Mouse (Mus musculus) brown adipose tissue, adult 24 weeks (tissue): ENCODE data around the gene Arl15. TPM values are rescaled to one million over a fixed set of nuclear protein-coding genes. Genes with fewer than 3 reads are reported as not detected.
A peak's percentile ranks its signal among the peaks of the same experiment; 100 is the strongest.
"Not testable (repeated sequence)": the region's sequence is repeated elsewhere in the genome, so short reads cannot be mapped to it uniquely, and the experiment has no call there.

Experiments
- H3K27ac ChIP-seq: fragments of 200-500 bp; replicated peaks from 2 replicates; pipeline ENCODE4 v1.5.1; 2012; ENCODE audit warnings: low read depth, mild to moderate bottlenecking, low read length
- H3K4me1 ChIP-seq: fragments of 200-500 bp; 2 replicates; pipeline ENCODE4 v1.6.1; 2012; ENCODE audit warnings: low read length, mixed read lengths; ENCODE audit not compliant: control insufficient read depth, insufficient read depth, insufficient read length
- H3K4me3 ChIP-seq: fragments of 200-500 bp; 2 replicates; pipeline ENCODE4 v1.5.1; 2012; ENCODE audit warnings: low read depth, mild to moderate bottlenecking, low read length, moderate library complexity; ENCODE audit not compliant: insufficient read depth
- polyA plus RNA-seq: library from polyadenylated mRNA; stranded (reverse); fragments of >200 nt; gene quantifications from 2 replicates; pipeline ENCODE4 v1.2.4, GENCODE M21; 2012; ENCODE audit not compliant: missing spikeins, insufficient read depth, insufficient read length

Arl15 gene
- polyA plus RNA-seq, 1 experiment, result 9.0 TPM

DNA sequence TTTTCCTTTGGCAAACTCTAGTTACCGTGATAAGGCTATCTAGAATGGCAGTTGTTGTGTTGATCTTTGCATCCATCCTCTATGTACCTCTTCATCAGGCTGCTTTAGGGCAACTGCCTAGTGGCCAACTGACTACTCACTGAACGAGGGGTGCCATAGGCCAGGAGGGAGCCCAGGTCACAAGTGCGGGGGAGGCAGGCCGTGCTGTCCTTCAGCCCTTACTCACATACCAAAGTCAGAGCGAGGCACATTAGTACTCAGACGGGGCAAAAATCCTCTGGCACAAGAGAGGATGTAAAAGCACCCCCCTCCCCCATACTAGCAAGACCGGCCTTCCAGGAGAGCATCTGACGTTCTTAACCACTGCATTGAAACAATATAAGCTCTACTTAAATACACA, 7.2 kb upstream of the Arl15 start:
- H3K4me3 ChIP-seq, result no peak overlapping the region
- H3K27ac ChIP-seq, result no peak overlapping the region
- H3K4me1 ChIP-seq, result no peaks in the 10 kb centered on the region

GRCm38 (mm10) chr13:113790016-113790415, 4.3 kb upstream of the Arl15 start:
- not testable (repeated sequence) for H3K4me3 ChIP-seq, H3K4me1 ChIP-seq, H3K27ac ChIP-seq

DNA sequence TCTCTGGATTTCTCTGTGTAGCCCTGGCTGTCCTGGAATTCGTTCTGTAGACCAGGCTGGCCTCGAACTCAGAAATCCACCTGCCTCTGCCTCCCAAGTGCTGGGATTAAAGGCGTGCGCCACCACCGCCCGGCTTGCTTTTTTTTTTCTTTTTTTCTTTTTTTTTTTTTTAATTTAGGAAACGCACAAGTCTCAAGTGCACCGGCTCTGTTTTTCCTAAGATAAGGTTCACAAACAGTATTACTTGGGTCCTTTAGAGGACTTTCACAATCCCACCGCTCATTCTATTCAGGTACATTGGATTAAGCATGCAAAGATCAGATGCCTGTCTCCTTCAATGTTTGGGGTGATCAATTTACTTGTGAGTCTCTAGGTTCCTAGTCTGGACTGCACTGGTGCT, 668 bp upstream of the Arl15 start:
- Histone ChIP-seq H3K4me3 (peak overlapping the region; percentile 85), H3K4me1 (peaks cover 3% of the 10 kb centered on the region; the same call in 1 of the 2 replicates), H3K27ac (peak overlapping the region; percentile 85)

- H3K27ac ChIP-seq, result peak overlapping the region; percentile 61
Measured at GRCm38 (mm10) chr13:113794705-113795655, 675 bp downstream of the Arl15 start.

DNA sequence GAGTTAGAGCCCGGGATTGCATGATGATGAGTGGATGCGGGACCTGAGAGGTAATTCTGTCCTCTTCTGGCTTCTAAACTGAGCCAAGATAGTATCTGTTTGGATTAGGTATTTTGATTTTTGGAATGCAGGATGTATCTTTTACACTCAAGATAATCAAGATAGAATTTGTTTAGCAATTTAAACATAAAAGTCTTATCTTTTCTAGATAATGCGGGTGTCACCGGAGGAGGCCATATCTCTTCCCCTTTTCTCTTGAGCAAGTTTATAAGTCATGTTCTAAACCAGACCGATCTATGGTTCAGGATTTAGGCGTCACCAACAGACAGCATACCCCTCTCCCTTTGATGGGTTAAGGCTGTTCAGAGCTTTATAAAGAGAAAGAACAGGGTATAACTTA, 3.1 kb downstream of the Arl15 start:
- peaks cover 12% of the 10 kb centered on the region; the same call in 1 of the 2 replicates for H3K4me1 ChIP-seq
- no peak overlapping the region for H3K27ac ChIP-seq
- no peak overlapping the region for H3K4me3 ChIP-seq

More at GRCm38 (mm10) chr13:113794705-113795655, 675 bp downstream of the Arl15 start:
- peak overlapping the region; percentile 77 for H3K4me3 ChIP-seq
- H3K4me1 ChIP-seq, result peaks cover 5% of the 10 kb centered on the region; the same call in 1 of the 2 replicates

DNA sequence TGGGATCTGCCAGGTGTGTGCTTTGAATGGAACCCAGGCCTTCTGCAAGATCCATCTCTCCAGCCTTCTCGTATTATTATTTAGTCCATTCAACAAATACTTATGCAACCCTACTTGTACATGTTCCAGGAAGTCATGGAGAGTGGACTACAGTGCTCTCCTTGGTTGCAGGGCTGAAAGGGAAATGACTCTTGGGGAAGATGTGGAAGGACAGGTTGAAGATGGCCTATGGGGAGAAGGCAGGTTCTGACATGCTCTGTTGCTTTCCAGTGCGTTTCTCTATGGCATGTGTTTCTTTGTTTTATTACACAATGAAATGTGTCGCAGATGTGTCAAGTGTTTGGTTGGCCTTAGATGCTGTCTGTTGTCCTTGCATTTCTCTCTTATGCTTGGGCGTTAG, 5.1 kb downstream of the Arl15 start:
- no peak overlapping the region for H3K27ac ChIP-seq
- no peak overlapping the region for H3K4me3 ChIP-seq
- H3K4me1 ChIP-seq, result peaks cover 12% of the 10 kb centered on the region; the same call in 1 of the 2 replicates

- H3K27ac ChIP-seq, result no peak overlapping the region
- H3K4me1 ChIP-seq, result peaks cover 12% of the 10 kb centered on the region; the same call in 1 of the 2 replicates
- H3K4me3 ChIP-seq, result no peak overlapping the region
Measured at GRCm38 (mm10) chr13:113800246-113800645, 5.9 kb downstream of the Arl15 start.

DNA sequence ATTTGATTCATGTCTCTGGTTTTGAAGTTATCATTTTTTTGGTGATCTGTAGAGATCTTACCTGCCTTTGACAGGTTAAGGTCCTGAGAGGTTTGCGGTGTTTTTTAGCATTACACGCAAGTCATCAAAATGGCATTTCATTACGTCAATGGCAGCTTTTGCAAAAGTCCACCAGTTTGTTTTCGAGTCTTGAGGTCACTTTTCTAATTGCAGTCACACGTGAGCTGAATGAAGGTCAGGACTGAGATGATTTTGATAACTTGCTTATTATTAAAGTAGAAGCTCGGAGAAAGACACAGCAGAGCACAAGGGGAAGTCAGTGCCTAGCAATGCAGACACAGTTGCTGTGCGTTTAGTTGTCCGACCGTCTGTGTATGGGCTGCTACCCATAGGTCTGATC, 8.3 kb downstream of the Arl15 start:
- Histone ChIP-seq H3K4me3 (no peak overlapping the region), H3K27ac (no peak overlapping the region), H3K4me1 (peaks cover 9% of the 10 kb centered on the region)

DNA sequence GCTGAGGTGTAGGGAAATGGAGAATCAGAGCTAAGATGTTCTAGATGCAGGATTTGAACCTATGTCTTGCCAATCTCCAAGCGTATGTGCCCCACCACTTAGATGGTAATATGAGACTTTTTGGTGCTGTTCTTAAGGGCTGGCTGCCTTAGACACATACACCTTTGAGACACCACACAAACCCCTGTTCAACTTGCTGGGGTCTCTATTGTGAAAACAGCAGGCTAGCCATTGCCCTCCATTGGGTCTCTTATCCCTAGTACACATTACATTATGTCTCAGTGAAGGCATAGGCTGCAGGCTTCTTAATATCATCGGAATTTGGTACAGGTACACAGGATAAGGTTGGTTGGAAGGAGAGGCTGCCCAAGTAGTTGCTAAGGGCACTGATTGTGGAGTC, 16.8 kb downstream of the Arl15 start:
- Histone ChIP-seq H3K4me3 (no peak overlapping the region), H3K4me1 (peaks cover 16% of the 10 kb centered on the region), H3K27ac (0 out of 2 replicates have a peak overlapping the region, but pooled peaks have one; percentile 1)

DNA sequence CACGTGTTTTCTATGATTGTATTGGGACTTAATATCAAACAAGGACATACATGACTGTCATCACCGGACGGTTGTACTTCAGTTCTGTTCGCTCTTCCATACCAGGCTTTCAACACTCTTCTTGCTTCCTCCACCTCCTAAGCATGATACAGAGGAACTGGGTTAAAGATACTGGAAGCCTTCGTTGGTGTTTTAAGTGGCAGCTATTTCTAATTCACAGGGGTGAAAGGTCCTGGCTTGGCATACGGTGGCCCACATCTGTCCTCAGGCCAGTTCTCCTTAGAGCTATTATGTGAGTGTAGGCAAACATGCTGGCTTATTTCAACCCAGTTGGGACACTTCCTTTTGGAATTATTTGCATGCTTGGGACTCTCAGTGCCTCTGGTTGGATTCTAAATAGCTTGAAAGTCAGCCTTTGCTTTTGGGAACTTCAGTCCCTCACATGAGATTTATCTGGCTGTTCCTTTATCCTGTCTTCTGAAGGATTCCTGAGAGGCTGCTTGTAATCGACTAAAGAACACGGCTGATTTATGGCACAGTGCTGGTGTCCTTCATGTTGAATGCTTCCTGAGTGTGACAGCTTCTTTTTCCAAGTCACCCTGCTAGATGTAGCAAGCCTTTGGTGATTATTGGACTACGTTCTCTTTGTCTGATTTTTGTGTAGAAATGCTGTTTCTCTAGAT, 17.7 kb downstream of the Arl15 start:
- Histone ChIP-seq H3K4me1 (peaks cover 16% of the 10 kb centered on the region), H3K27ac (peak overlapping the region; percentile 65), H3K4me3 (no peak overlapping the region)

- Histone ChIP-seq H3K27ac (peak overlapping the region; percentile 65), H3K4me3 (no peak overlapping the region), H3K4me1 (peaks cover 16% of the 10 kb centered on the region)
Measured at GRCm38 (mm10) chr13:113812593-113812975, 18.3 kb downstream of the Arl15 start.

DNA sequence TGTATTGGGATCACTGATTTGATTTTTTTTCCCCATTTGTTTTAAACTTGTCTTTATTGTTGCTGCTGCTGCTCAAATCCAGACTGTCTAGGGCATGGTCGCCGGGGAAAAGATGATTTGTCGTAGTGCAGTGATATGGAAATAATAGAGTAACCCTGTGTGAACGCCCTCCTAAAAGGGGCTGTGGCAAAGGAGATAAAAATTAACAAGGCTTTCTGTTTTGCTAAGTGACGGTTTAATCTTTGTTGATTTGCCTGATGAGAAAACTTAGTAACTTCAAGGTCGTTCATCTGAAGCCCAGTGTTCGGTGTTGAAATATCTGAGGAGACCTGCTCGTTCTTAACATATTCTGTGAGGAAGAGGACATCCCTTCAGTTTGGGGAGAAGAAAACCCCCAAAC, 19.8 kb downstream of the Arl15 start:
- Histone ChIP-seq H3K27ac (no peak overlapping the region), H3K4me3 (no peak overlapping the region), H3K4me1 (peaks cover 16% of the 10 kb centered on the region)

- H3K4me3 ChIP-seq, result no peak overlapping the region
- H3K4me1 ChIP-seq, result peaks cover 12% of the 10 kb centered on the region
- no peak overlapping the region for H3K27ac ChIP-seq
Measured at GRCm38 (mm10) chr13:113815697-113816420, 21.6 kb downstream of the Arl15 start.

- peaks cover 7% of the 10 kb centered on the region for H3K4me1 ChIP-seq
- H3K4me3 ChIP-seq, result no peak overlapping the region
- no peak overlapping the region for H3K27ac ChIP-seq
Measured at GRCm38 (mm10) chr13:113816421-113816810, 22.1 kb downstream of the Arl15 start.

DNA sequence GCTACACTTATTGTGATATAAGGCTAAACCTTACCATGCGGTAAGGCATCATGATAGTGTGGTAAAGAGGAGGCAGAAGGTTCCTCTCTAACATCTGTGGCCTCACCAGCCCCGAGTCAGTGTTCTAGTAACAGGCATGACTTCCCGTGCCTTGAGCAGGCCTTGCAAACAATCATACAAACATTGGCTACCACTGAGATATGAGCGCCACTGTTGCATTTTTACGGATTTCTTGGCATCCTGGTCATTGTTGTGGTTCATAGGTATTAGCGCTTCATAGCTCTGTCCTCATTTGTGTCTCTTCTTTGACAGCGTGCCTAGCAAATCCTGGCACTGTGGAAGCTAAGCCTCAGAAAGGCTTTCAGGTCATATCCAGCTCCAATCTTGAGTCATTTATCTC, 24.7 kb downstream of the Arl15 start:
- no peak overlapping the region for H3K27ac ChIP-seq
- no peak overlapping the region for H3K4me3 ChIP-seq
- H3K4me1 ChIP-seq, result peaks cover 5% of the 10 kb centered on the region; the same call in 1 of the 2 replicates
